25 mouse cellular contexts compared by ENCODE assay signal in genomic region chr17:43684086-43684485, GRCm38 (mm10). TPM values are rescaled to one million over a fixed set of nuclear protein-coding genes. Genes with fewer than 3 reads are reported as not detected.
DNase-seq lines count a peak whose midpoint lies in the region; ATAC-seq and TF ChIP-seq lines count a peak whose summit lies in the region.
"Had no signal": no experiment of that assay in that cellular context is flagged by ENCODE, and none has a peak within 500 bp of the region (broad histone marks: within the 10 kb centered on the region; RNA-seq: fewer than 3 reads in every experiment).

No protein-coding gene starts in this region.

- H3K27ac ChIP-seq in liver, adult 2 months (replicated peaks; ENCODE audit: insufficient read depth, low read depth, low read length), result no peak overlapping the region; the same call in 1 of the 2 replicates
- H3K27ac ChIP-seq in liver, embryonic 12.5 days, result no peak overlapping the region
- peak overlapping the region; percentile 55; the same call in 1 of the 2 replicates for H3K27ac ChIP-seq in liver, postnatal 0 days (ENCODE audit: low read depth)
- H3K27ac ChIP-seq in liver, embryonic 11.5 days (ENCODE audit: low read depth, low read length), result no peak overlapping the region
- H3K27ac ChIP-seq in midbrain, embryonic 11.5 days (ENCODE audit: low read depth, low read length), result no peak overlapping the region
- H3K27ac ChIP-seq in midbrain, embryonic 10.5 days (replicated peaks), result no peak overlapping the region

- no peak for TF ChIP-seq EP300 in liver, postnatal 0 days (IDR thresholded peaks at IDR 0.05; ENCODE audit: low read depth)

- peaks cover 38% of the 10 kb centered on the region for H3K36me3 ChIP-seq in liver, adult 2 months (ENCODE audit: control insufficient read depth, insufficient read depth, low read length)
- H3K36me3 ChIP-seq in liver, embryonic 12.5 days, result no peaks in the 10 kb centered on the region
- peaks cover 21% of the 10 kb centered on the region for H3K36me3 ChIP-seq in liver, postnatal 0 days (replicated peaks; ENCODE audit: insufficient read depth, low read length)
- no peaks in the 10 kb centered on the region for H3K36me3 ChIP-seq in liver, embryonic 11.5 days (ENCODE audit: control insufficient read depth, insufficient read depth, low read length)
- H3K36me3 ChIP-seq in midbrain, embryonic 11.5 days (ENCODE audit: control insufficient read depth, insufficient read depth, low read length), result peaks cover 2% of the 10 kb centered on the region; the same call in 1 of the 2 replicates
- peaks cover 73% of the 10 kb centered on the region for H3K36me3 ChIP-seq in midbrain, embryonic 10.5 days
- H3K36me3 ChIP-seq: G1E had no signal

- 34% methylated on average over 7 of the region's 7 CpGs for WGBS in liver, adult 2 months
- WGBS in liver, embryonic 12.5 days (ENCODE audit: insufficient replicate concordance), result 66% methylated on average over 6 of the region's 7 CpGs
- 66% methylated on average over 7 of the region's 7 CpGs for WGBS in liver, postnatal 0 days (ENCODE audit: insufficient replicate concordance)
- 78% methylated on average over 7 of the region's 7 CpGs for WGBS in liver, embryonic 11.5 days
- 90% methylated on average over 7 of the region's 7 CpGs for WGBS in midbrain, embryonic 11.5 days
- WGBS in midbrain, embryonic 10.5 days, result 91% methylated on average over 7 of the region's 7 CpGs

- ATAC-seq in liver, embryonic 12.5 days, result no peak
- peak; percentile 59; the same call in 1 of the 2 replicates for ATAC-seq in liver, postnatal 0 days
- no peak for ATAC-seq in liver, embryonic 11.5 days (replicated peaks; ENCODE audit: low FRiP score)
- no peak for ATAC-seq in midbrain, embryonic 11.5 days (ENCODE audit: low FRiP score)
- ATAC-seq: activated CD4-positive, CD25-positive, alpha-beta regulatory T cell, adult 4 months; CD4-positive, CD25-positive, alpha-beta regulatory T cell, adult 4 months; Patski had no signal

- no peak overlapping the region for H3K9ac ChIP-seq in liver, adult 2 months (ENCODE audit: low read depth, low read length)
- no peak overlapping the region for H3K9ac ChIP-seq in liver, embryonic 12.5 days
- no peak overlapping the region for H3K9ac ChIP-seq in liver, postnatal 0 days (replicated peaks)
- no peak overlapping the region for H3K9ac ChIP-seq in liver, embryonic 11.5 days (ENCODE audit: low read depth, low read length)
- no peak overlapping the region for H3K9ac ChIP-seq in midbrain, embryonic 11.5 days (ENCODE audit: low read length)

- no peak for TF ChIP-seq CTCF in liver, adult 2 months (IDR thresholded peaks at IDR 0.05; ENCODE audit: low read depth, low read length)
- no peak for TF ChIP-seq CTCF in liver, postnatal 0 days (IDR thresholded peaks at IDR 0.05; ENCODE audit: low read depth)

- H3K4me1 ChIP-seq in liver, adult 2 months (ENCODE audit: control insufficient read depth, insufficient read depth, low read length), result peaks cover 3% of the 10 kb centered on the region
- no peaks in the 10 kb centered on the region for H3K4me1 ChIP-seq in liver, embryonic 12.5 days
- H3K4me1 ChIP-seq in liver, postnatal 0 days (ENCODE audit: insufficient read depth), result no peaks in the 10 kb centered on the region
- H3K4me1 ChIP-seq in liver, embryonic 11.5 days (replicated peaks; ENCODE audit: control insufficient read depth, insufficient read depth, low read length), result no peaks in the 10 kb centered on the region
- no peaks in the 10 kb centered on the region for H3K4me1 ChIP-seq in midbrain, embryonic 11.5 days (ENCODE audit: control insufficient read depth, insufficient read depth, low read length)
- H3K4me1 ChIP-seq in midbrain, embryonic 10.5 days, result no peaks in the 10 kb centered on the region

- TF ChIP-seq POLR2A in liver, adult 2 months (IDR thresholded peaks at IDR 0.05; ENCODE audit: extremely low read depth, insufficient read depth, low read length), result no peak

- no peaks in the 10 kb centered on the region for H3K79me2 ChIP-seq in liver, adult 2 months (ENCODE audit: control insufficient read depth, insufficient read depth, low read length)

- no peaks in the 10 kb centered on the region for H3K9me3 ChIP-seq in liver, embryonic 12.5 days (replicated peaks)
- H3K9me3 ChIP-seq in liver, postnatal 0 days (ENCODE audit: low read length), result no peaks in the 10 kb centered on the region
- H3K9me3 ChIP-seq in liver, embryonic 11.5 days (ENCODE audit: control insufficient read depth, low read length), result no peaks in the 10 kb centered on the region
- no peaks in the 10 kb centered on the region for H3K9me3 ChIP-seq in midbrain, embryonic 11.5 days (ENCODE audit: control insufficient read depth, low read length)
- H3K9me3 ChIP-seq in midbrain, embryonic 10.5 days (replicated peaks), result no peaks in the 10 kb centered on the region

- no peak overlapping the region for H3K4me3 ChIP-seq in liver, adult 2 months (ENCODE audit: insufficient read depth, low read depth, low read length)
- no peak overlapping the region for H3K4me3 ChIP-seq in liver, embryonic 12.5 days
- no peak overlapping the region for H3K4me3 ChIP-seq in liver, postnatal 0 days (ENCODE audit: low read depth, low read length)
- no peak overlapping the region for H3K4me3 ChIP-seq in liver, embryonic 11.5 days (ENCODE audit: low read depth, low read length)
- H3K4me3 ChIP-seq in midbrain, embryonic 11.5 days (ENCODE audit: low read depth, low read length), result no peak overlapping the region
- no peak overlapping the region for H3K4me3 ChIP-seq in midbrain, embryonic 10.5 days

- H3K27me3 ChIP-seq in liver, adult 2 months (ENCODE audit: control insufficient read depth, insufficient read depth, low read length), result no peaks in the 10 kb centered on the region
- no peaks in the 10 kb centered on the region for H3K27me3 ChIP-seq in liver, embryonic 12.5 days (replicated peaks)
- no peaks in the 10 kb centered on the region for H3K27me3 ChIP-seq in liver, postnatal 0 days (ENCODE audit: insufficient read depth, low read length)
- H3K27me3 ChIP-seq in liver, embryonic 11.5 days (replicated peaks; ENCODE audit: control insufficient read depth, insufficient read depth, low read length), result no peaks in the 10 kb centered on the region
- no peaks in the 10 kb centered on the region for H3K27me3 ChIP-seq in midbrain, embryonic 11.5 days (ENCODE audit: control insufficient read depth, insufficient read depth, low read length)
- no peaks in the 10 kb centered on the region for H3K27me3 ChIP-seq in midbrain, embryonic 10.5 days (ENCODE audit: low read depth, poor library complexity, severe bottlenecking)
- H3K27me3 ChIP-seq: CH12.LX, Patski had no signal

- H3K4me2 ChIP-seq in liver, embryonic 12.5 days, result no peak overlapping the region
- H3K4me2 ChIP-seq in liver, postnatal 0 days (ENCODE audit: low read depth, low read length), result no peak overlapping the region
- H3K4me2 ChIP-seq in liver, embryonic 11.5 days, result no peak overlapping the region
- no peak overlapping the region for H3K4me2 ChIP-seq in midbrain, embryonic 11.5 days

- DNase-seq in heart, adult 11 months, result peak; percentile 27
- no peak for DNase-seq in heart, postnatal 4 days
- peak; percentile 62 for DNase-seq in liver, adult 2 months (ENCODE audit: extremely low read depth, low read depth, low spot score)
- no peak for DNase-seq in liver, postnatal 0 days
- DNase-seq in liver, embryonic 11.5 days (ENCODE audit: low spot score), result no peak
- peak; percentile 67 for DNase-seq in midbrain, embryonic 11.5 days (ENCODE audit: low spot score, missing footprints)
- DNase-seq in midbrain, embryonic 10.5 days (ENCODE audit: low spot score), result no peak
- DNase-seq: adrenal gland, adult 2 months; adrenal gland, adult 8-10 months; adrenal gland, postnatal 14 days; adrenal gland, postnatal 25 days; adrenal gland, postnatal 36 days; B cell, adult 2 months; cerebellum, adult 11 months; cerebellum, adult 11-12 months had no signal

RNA-seq across cellular contexts. Expression of gene Cyp39a1, which starts 16.9 kb away (rescaled TPM):
- total RNA-seq in heart, postnatal 4 days (2021), result 10 to 100 TPM; 17.4 to 18.9 TPM
- total RNA-seq in liver, adult 2 months (2014; rRNA removed), result 39.7 and 51.4 TPM in 2 replicates
- polyA plus RNA-seq in liver, adult 2 months (2012; rRNA removed), result 9.0 and 9.6 TPM in 2 replicates
- polyA plus RNA-seq in liver, embryonic 12.5 days (2016; fragmentation: Nextera tagmentation; extraction: Ambion mirVana), result 2.6 and 2.8 TPM in 2 replicates
- polyA plus RNA-seq in liver, postnatal 0 days (2015; fragmentation: Nextera tagmentation; extraction: Ambion mirVana), result 70.6 and 74.6 TPM in 2 replicates
- 4.1 and 4.2 TPM in 2 replicates for polyA plus RNA-seq in liver, embryonic 11.5 days (2014; fragmentation: Nextera tagmentation; extraction: Ambion mirVana)
- 31.4 and 37.0 TPM in 2 replicates for polyA plus RNA-seq in midbrain, embryonic 11.5 days (2014; fragmentation: Nextera tagmentation; extraction: Ambion mirVana)
- 36.0 and 36.8 TPM in 2 replicates for polyA plus RNA-seq in midbrain, embryonic 10.5 days (2016; fragmentation: Nextera tagmentation; extraction: Ambion mirVana)
- total RNA-seq: G1E, MEL had no signal
- polyA plus RNA-seq: G1E had no signal

RNA-seq across cellular contexts. Expression of gene Slc25a27, which starts 17.1 kb away (rescaled TPM):
- total RNA-seq in heart, postnatal 4 days (2021), result 1 to 10 TPM; 2.5 to 3.2 TPM
- total RNA-seq in liver, adult 2 months (2014; rRNA removed), result 2.6 and 3.0 TPM in 2 replicates
- polyA plus RNA-seq in liver, adult 2 months (2012; rRNA removed), result 0.42 and 1.2 TPM in 2 replicates
- 2.8 and 3.7 TPM in 2 replicates for polyA plus RNA-seq in liver, embryonic 12.5 days (2016; fragmentation: Nextera tagmentation; extraction: Ambion mirVana)
- polyA plus RNA-seq in liver, postnatal 0 days (2015; fragmentation: Nextera tagmentation; extraction: Ambion mirVana), result 1.5 and 1.8 TPM in 2 replicates
- 4.4 and 6.0 TPM in 2 replicates for polyA plus RNA-seq in liver, embryonic 11.5 days (2014; fragmentation: Nextera tagmentation; extraction: Ambion mirVana)
- 26.8 and 30.8 TPM in 2 replicates for polyA plus RNA-seq in midbrain, embryonic 11.5 days (2014; fragmentation: Nextera tagmentation; extraction: Ambion mirVana)
- 35.5 and 48.3 TPM in 2 replicates for polyA plus RNA-seq in midbrain, embryonic 10.5 days (2016; fragmentation: Nextera tagmentation; extraction: Ambion mirVana)
- total RNA-seq: MEL had no signal
- polyA plus RNA-seq: G1E had no signal

RNA-seq across cellular contexts. Expression of gene Tdrd6, which starts 54.0 kb away (rescaled TPM):
- total RNA-seq in heart, postnatal 4 days (2021), result under 1 TPM; 0.05 to 0.29 TPM
- total RNA-seq in liver, adult 2 months (2014; rRNA removed), result not detected in 2 replicates
- not detected in 2 replicates for polyA plus RNA-seq in liver, adult 2 months (2012; rRNA removed)
- not detected in 2 replicates for polyA plus RNA-seq in liver, embryonic 12.5 days (2016; fragmentation: Nextera tagmentation; extraction: Ambion mirVana)
- not detected in 2 replicates for polyA plus RNA-seq in liver, postnatal 0 days (2015; fragmentation: Nextera tagmentation; extraction: Ambion mirVana)
- 0.15 TPM in 1 of 2 replicates, not detected in the other for polyA plus RNA-seq in liver, embryonic 11.5 days (2014; fragmentation: Nextera tagmentation; extraction: Ambion mirVana)
- polyA plus RNA-seq in midbrain, embryonic 11.5 days (2014; fragmentation: Nextera tagmentation; extraction: Ambion mirVana), result not detected in 2 replicates
- 0.02 TPM in 2 replicates for polyA plus RNA-seq in midbrain, embryonic 10.5 days (2016; fragmentation: Nextera tagmentation; extraction: Ambion mirVana)
- total RNA-seq: adrenal gland, adult 18-20 months; adrenal gland, adult 2 months; adrenal gland, adult 8-10 months; adrenal gland, postnatal 10 days; adrenal gland, postnatal 14 days; adrenal gland, postnatal 25 days; adrenal gland, postnatal 36 days; CH12.LX; MEL had no signal
- polyA plus RNA-seq: activated CD4-positive, CD25-positive, alpha-beta regulatory T cell, adult 4 months; adrenal gland, adult 2 months; C2C12; CD4-positive, CD25-positive, alpha-beta regulatory T cell, adult 4 months; G1E had no signal

Comparison
In these comparisons a context has a peak if more than half of its experiments do, and no peak if none do; other contexts are left out.
1. DNase-seq: peak in heart, adult 11 months (single experiment), liver, adult 2 months (single experiment) and midbrain, embryonic 11.5 days (single experiment); none in heart, postnatal 4 days (single experiment), liver, postnatal 0 days (single experiment), liver, embryonic 11.5 days (single experiment) and midbrain, embryonic 10.5 days (single experiment).